Mouse (Mus musculus) heart, postnatal 0 days (tissue): ENCODE measurements around the gene Hils1. TPM values are rescaled to one million over a fixed set of nuclear protein-coding genes. Genes with fewer than 3 reads are reported as not detected.
A peak's percentile ranks its signal among the peaks of the same experiment; 100 is the strongest.
"Not testable (repeated sequence)": the region's sequence is repeated elsewhere in the genome, so short reads cannot be mapped to it uniquely, and the experiment has no call there.

Experiments
- ATAC-seq: fragments of 200-750 bp; cut with Nextera tagmentation; 2 replicates; pipeline ENCODE4 v1.8.0; 2017; ENCODE audit warnings: low read depth, moderate number of reproducible peaks, moderate library complexity; ENCODE audit not compliant: insufficient read depth
- DNase-seq: peaks from one replicate; pipeline ENCODE4 v3.0.0-alpha.2; 2016; ENCODE audit warnings: low spot score
- H3K27ac ChIP-seq: fragments of 300-500 bp; sonication (generic); 2 replicates; pipeline ENCODE4 v1.5.1; 2014; ENCODE audit warnings: low read depth, mild to moderate bottlenecking
- H3K27me3 ChIP-seq: fragments of 300-500 bp; sonication (generic); 2 replicates; pipeline ENCODE4 v1.6.1; 2014; ENCODE audit warnings: low read length, mixed read lengths; ENCODE audit not compliant: control insufficient read depth, insufficient read depth
- H3K36me3 ChIP-seq: fragments of 300-500 bp; sonication (generic); replicated peaks from 2 replicates; pipeline ENCODE4 v1.6.1; 2014; ENCODE audit warnings: low read length, mixed read lengths; ENCODE audit not compliant: control insufficient read depth, insufficient read depth
- H3K4me1 ChIP-seq: fragments of 300-500 bp; sonication (generic); 2 replicates; pipeline ENCODE4 v1.6.1; 2014; ENCODE audit warnings: antibody characterized with exemption; ENCODE audit not compliant: control insufficient read depth, insufficient read depth
- H3K4me2 ChIP-seq: fragments of 300-500 bp; sonication (generic); 2 replicates; pipeline ENCODE4 v1.6.1; 2014; ENCODE audit warnings: low read depth, mild to moderate bottlenecking, low read length, moderate library complexity
- H3K4me3 ChIP-seq: fragments of 300-500 bp; sonication (generic); 2 replicates; pipeline ENCODE4 v1.5.1; 2014; ENCODE audit warnings: low read depth, low read length
- H3K9ac ChIP-seq: fragments of 300-500 bp; sonication (generic); replicated peaks from 2 replicates; pipeline ENCODE4 v1.6.1; 2014; ENCODE audit warnings: low read depth, low read length, mixed read lengths
- H3K9me3 ChIP-seq: fragments of 300-500 bp; sonication (generic); replicated peaks from 2 replicates; pipeline ENCODE4 v1.6.1; 2016; ENCODE audit warnings: low read length; ENCODE audit not compliant: control insufficient read depth
- CTCF ChIP-seq: IDR thresholded peaks from 2 replicates; pipeline ENCODE4 v1.5.1; 2016; ENCODE audit warnings: antibody characterized with exemption, control low read depth, low read depth
- EP300 ChIP-seq: IDR thresholded peaks from 2 replicates; pipeline ENCODE4 v1.6.1; 2016; ENCODE audit warnings: antibody characterized with exemption, low read depth
- WGBS: fragments of 180-500 bp; shearing (Covaris S2); extraction: QIAGEN DNeasy Blood & Tissue Kit; methylation state at CpG from one replicate; pipeline ENCODE4 v1.1.7; 2014; 5-methylcytosine and 5-hydroxymethylcytosine counted together
- polyA plus RNA-seq: library from polyadenylated mRNA; unstranded; fragments of >200 nt; fragmentation: Nextera tagmentation; extraction: Ambion mirVana; gene quantifications from 2 replicates; pipeline ENCODE4 v1.2.1, GENCODE M21; 2015
- total RNA-seq: library from RNA; depleted of rRNA; stranded (reverse); fragments of >200 nt; gene quantifications from 2 replicates; pipeline ENCODE4 v1.2.3, GENCODE M21; 2014; ENCODE audit warnings: low replicate concordance

Hils1 gene
- total and polyA plus RNA-seq, 2 experiments from 2014 or later, result not detected

DNA sequence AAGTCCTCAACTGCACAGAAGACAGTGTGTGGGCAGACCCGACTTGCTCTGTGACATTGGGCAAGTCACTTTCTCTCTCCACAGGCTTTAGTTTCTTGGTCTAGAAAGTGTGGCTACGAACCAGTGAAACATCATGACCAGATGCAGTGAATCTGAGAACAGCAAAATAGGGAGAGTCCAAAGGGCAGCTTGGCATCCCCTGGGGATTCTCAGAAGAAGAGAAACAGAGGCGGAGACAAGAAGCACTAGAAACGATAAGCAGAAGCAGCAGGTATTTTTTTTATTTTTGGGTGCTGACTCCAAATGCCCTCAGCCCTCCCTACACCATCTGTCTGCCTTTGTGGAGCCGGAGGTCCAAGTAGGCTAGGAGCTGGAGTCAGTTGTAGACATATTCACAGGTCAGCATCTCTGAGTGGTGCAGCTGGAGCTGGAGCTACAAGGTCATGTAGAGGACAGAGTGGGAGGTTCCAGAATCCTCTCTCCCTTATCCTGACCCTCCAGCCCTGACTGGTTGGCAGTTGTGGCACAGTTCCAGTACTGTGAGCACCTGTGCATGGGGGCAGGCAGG is 4.8 kb upstream of the Hils1 start:
- H3K9me3 ChIP-seq, result no peaks in the 10 kb centered on the region
- no peak for ATAC-seq

GRCm38 (mm10) chr11:94968187-94968586 is 794 bp downstream of the Hils1 start:
- no peak overlapping the region for H3K9ac ChIP-seq
- DNase-seq, result no peak
- H3K36me3 ChIP-seq, result no peaks in the 10 kb centered on the region
- no peak overlapping the region for H3K4me3 ChIP-seq
- no peaks in the 10 kb centered on the region for H3K27me3 ChIP-seq
- 78% methylated on average over 7 of the region's 7 CpGs for whole genome bisulfite sequencing
- no peak for ATAC-seq
- no peak overlapping the region for H3K27ac ChIP-seq
- H3K4me2 ChIP-seq, result no peak overlapping the region
- no peaks in the 10 kb centered on the region for H3K9me3 ChIP-seq
- H3K4me1 ChIP-seq, result no peaks in the 10 kb centered on the region
- TF ChIP-seq CTCF (no peak), EP300 (no peak)

More for the DNA sequence above, 4.8 kb upstream of the Hils1 start:
- DNase-seq, result no peak
- 71% methylated on average over 5 of the region's 5 CpGs for WGBS
- Histone ChIP-seq H3K36me3 (no peaks in the 10 kb centered on the region), H3K27me3 (no peaks in the 10 kb centered on the region), H3K4me3 (no peak overlapping the region), H3K4me2 (no peak overlapping the region), H3K9ac (no peak overlapping the region), H3K4me1 (peaks cover 11% of the 10 kb centered on the region), H3K27ac (no peak overlapping the region)
- no peak for TF ChIP-seq CTCF
- no peak for TF ChIP-seq EP300

GRCm38 (mm10) chr11:94969709-94970108 is 2.3 kb downstream of the Hils1 start:
- DNase-seq, H3K4me2 ChIP-seq, H3K9me3 ChIP-seq, H3K9ac ChIP-seq, H3K27me3 ChIP-seq, H3K4me1 ChIP-seq, H3K4me3 ChIP-seq, H3K27ac ChIP-seq, H3K36me3 ChIP-seq, ATAC-seq: not testable (repeated sequence)
- 86% methylated on average over 4 of the region's 4 CpGs for WGBS

DNA sequence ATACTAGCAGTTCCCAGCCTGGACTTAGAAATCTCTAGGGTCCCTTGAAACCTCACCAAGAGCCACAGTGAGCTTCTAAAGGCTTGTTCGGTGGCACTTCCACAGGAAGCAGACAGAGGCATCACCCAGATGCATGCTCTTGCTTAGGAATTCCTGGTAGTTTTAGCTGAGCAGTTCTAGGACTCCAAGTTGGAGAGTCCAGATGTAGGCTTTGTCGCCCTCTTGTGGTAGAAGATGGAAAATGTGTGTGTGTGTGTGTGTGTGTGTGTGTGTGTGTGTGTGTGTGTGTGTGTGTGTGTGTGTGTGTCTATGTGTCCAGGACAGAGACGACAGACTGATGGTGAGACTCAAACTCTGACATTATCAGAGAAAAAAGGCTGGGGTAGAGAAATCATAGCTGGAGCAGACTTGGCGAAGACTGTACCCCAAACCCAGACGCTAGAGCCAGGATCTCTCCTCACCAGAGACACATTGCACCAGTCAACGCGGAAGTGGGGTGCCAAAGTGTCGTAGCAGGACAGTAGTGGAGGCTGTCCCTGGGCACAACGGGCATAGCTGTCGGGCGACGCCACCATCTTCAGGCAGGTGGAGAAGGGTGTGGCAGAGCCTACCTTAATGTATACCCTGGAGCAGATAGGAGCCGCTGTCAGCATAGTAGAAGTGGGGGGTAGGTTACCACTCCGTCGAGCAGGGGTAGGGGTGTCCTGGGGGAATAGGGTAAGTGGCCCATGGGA is 3.0 kb downstream of the Hils1 start:
- Histone ChIP-seq H3K9me3 (no peaks in the 10 kb centered on the region), H3K27me3 (no peaks in the 10 kb centered on the region), H3K27ac (no peak overlapping the region), H3K36me3 (no peaks in the 10 kb centered on the region), H3K4me2 (no peak overlapping the region), H3K9ac (no peak overlapping the region), H3K4me3 (no peak overlapping the region), H3K4me1 (0 out of 2 replicates have a peak, but pooled peaks cover 14% of the 10 kb centered on the region)
- DNase-seq (no peak), ATAC-seq (no peak)
- no peak for TF ChIP-seq EP300
- TF ChIP-seq CTCF, result peak; percentile 93
- 62% methylated on average over 15 of the region's 15 CpGs for whole genome bisulfite sequencing

DNA sequence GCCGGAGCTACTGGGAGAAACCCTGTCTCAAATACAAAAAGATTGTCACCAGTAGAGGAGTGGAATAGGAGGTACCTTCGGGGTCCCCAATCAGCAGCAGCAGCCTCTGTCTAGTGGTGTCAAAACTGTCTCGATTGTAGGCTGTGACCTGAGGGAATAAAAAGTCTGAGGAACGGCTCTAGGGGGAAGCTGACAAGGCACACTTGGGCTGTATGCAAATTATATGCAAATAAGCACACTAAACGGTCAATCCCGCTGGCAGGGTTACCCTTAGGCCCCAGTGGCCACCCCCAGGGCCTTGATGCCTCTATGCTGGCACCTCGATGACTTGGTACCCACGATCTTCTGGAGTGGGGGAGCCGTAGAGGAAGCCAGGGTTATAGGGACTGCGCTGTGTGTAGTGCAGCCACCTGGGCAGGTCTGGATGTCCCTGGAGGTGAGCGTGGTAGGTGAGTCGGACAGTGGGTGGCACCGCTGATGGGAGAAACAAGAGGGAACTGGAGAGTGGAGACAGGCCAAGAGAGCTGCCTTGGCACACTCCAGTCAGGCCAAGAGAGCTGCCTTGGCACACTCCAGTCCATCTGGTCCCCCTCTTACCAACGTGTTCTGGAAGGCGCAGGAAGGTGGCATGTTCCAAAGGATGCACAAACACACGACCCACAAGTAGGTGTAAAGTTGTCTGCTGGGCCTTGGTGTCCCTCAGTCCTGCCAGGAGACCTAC is 4.7 kb downstream of the Hils1 start:
- Histone ChIP-seq H3K4me2 (peak overlapping the region; percentile 64), H3K36me3 (no peaks in the 10 kb centered on the region), H3K27ac (peak overlapping the region; percentile 87; the same call in 1 of the 2 replicates), H3K4me1 (peaks cover 21% of the 10 kb centered on the region; the same call in 1 of the 2 replicates), H3K9ac (0 out of 2 replicates have a peak overlapping the region, but pooled peaks have one; percentile 41), H3K4me3 (peak overlapping the region; percentile 42; the same call in 1 of the 2 replicates), H3K9me3 (no peaks in the 10 kb centered on the region), H3K27me3 (no peaks in the 10 kb centered on the region)
- WGBS, result 64% methylated on average over 16 of the region's 16 CpGs
- no peak for TF ChIP-seq EP300
- no peak for TF ChIP-seq CTCF
- DNase-seq (no peak), ATAC-seq (no peak)
